Mouse (Mus musculus): ENCODE data around the gene Fpr1.

- TF ChIP-seq TCF12 (IDR thresholded peaks at IDR 0.05; ENCODE audit: insufficient read depth, poor library complexity, severe bottlenecking) (no peak), POLR2A (IDR thresholded peaks at IDR 0.05; ENCODE audit: insufficient read length, low read depth) (no peak), MYOG (IDR thresholded peaks at IDR 0.05; ENCODE audit: control insufficient read depth in 1 of 3, insufficient read depth in 1 of 3, insufficient read length in 2 of 3, low read depth in 2 of 3) (no peak), POLR2AphosphoS2 (IDR thresholded peaks at IDR 0.05; ENCODE audit: insufficient read length, low read depth) (no peak)
Observed at GRCm38 (mm10) chr17:17855064-17855838, 28.5 kb downstream of the Fpr1 start, which contains the start of gene Has1.

All from myocyte (in vitro differentiated cells).